Comparison of ENCODE assay signal across 11 mouse cellular contexts in genomic region chr7:144336626-144337025, GRCm38 (mm10).
DNase-seq lines count a peak whose midpoint lies in the region; ATAC-seq lines count a peak whose summit lies in the region.
"Had no signal": no experiment of that assay in that cellular context is flagged by ENCODE, and none has a peak within 500 bp of the region (broad histone marks: within the 10 kb centered on the region; RNA-seq: fewer than 3 reads in every experiment).

No protein-coding gene starts in this region.

- no peak overlapping the region for H3K27ac ChIP-seq in neural tube, embryonic 13.5 days (replicated peaks)

- no peak overlapping the region for H3K4me2 ChIP-seq in neural tube, embryonic 13.5 days

- no peaks in the 10 kb centered on the region for H3K4me1 ChIP-seq in neural tube, embryonic 13.5 days (replicated peaks)

- H3K4me3 ChIP-seq in neural tube, embryonic 13.5 days = no peak overlapping the region

- ATAC-seq in frontal cortex, adult (ENCODE audit: low TSS enrichment) = peak; percentile 48; the same call in 1 of the 2 replicates
- ATAC-seq in neural tube, embryonic 13.5 days (ENCODE audit: low read depth) = peak; percentile 67

- H3K36me3 ChIP-seq in neural tube, embryonic 13.5 days = no peaks in the 10 kb centered on the region

- H3K9ac ChIP-seq in neural tube, embryonic 13.5 days = no peak overlapping the region

- DNase-seq in frontal cortex, postnatal 25 days (ENCODE audit: low spot score in 2 of 2) = no peak
- no peak for DNase-seq in neural tube, embryonic 10.5 days (ENCODE audit: extremely low spot score, low spot score)
- DNase-seq in adrenal gland, postnatal 10 days = peak; percentile 69
- peak; percentile 73 for DNase-seq in retina, postnatal 1 day
- no peak for DNase-seq in cerebellum, adult 18-20 months
- DNase-seq in spleen, adult 12 weeks (ENCODE audit: low spot score) = no peak
- DNase-seq: cerebellum, postnatal 10 days; kidney, postnatal 10 days; thymus, postnatal 36 days had no signal

- no peaks in the 10 kb centered on the region for H3K9me3 ChIP-seq in neural tube, embryonic 13.5 days

- no peaks in the 10 kb centered on the region for H3K27me3 ChIP-seq in neural tube, embryonic 13.5 days

Comparison
In these comparisons a context has a peak if more than half of its experiments do, and no peak if none do; other contexts are left out.
1. DNase-seq: peak in adrenal gland, postnatal 10 days (single experiment) and retina, postnatal 1 day (single experiment); none in frontal cortex, postnatal 25 days (0 of 2), neural tube, embryonic 10.5 days (single experiment), cerebellum, adult 18-20 months (0 of 2) and spleen, adult 12 weeks (single experiment).